Mouse (Mus musculus) small intestine, adult 2 months (tissue): Measurements from ENCODE around the gene Gpr18. TPM values are rescaled to one million over a fixed set of nuclear protein-coding genes. Genes with fewer than 3 reads are reported as not detected.
A peak's percentile ranks its signal among the peaks of the same experiment; 100 is the strongest.

Experiments used
- H3K27ac ChIP-seq: fragments of 200-500 bp; 2 replicates; pipeline ENCODE4 v1.5.1; 2012; ENCODE audit warnings: low read depth, low read length, control low read depth, inconsistent platforms; ENCODE audit not compliant: insufficient read depth
- H3K27me3 ChIP-seq: fragments of 200-500 bp; 2 replicates; pipeline ENCODE4 v1.6.1; 2012; ENCODE audit warnings: mild to moderate bottlenecking, moderate library complexity, low read length, inconsistent platforms; ENCODE audit not compliant: control insufficient read depth, insufficient read depth
- H3K36me3 ChIP-seq: fragments of 200-500 bp; 2 replicates; pipeline ENCODE4 v1.6.1; 2012; ENCODE audit warnings: mild to moderate bottlenecking, low read length, control low read depth, inconsistent platforms; ENCODE audit not compliant: control insufficient read depth, insufficient read depth
- H3K4me1 ChIP-seq: fragments of 200-500 bp; 2 replicates; pipeline ENCODE4 v1.6.1; 2012; ENCODE audit warnings: low read length, inconsistent platforms, mixed read lengths; ENCODE audit not compliant: control insufficient read depth, insufficient read depth, insufficient read length
- H3K4me3 ChIP-seq: fragments of 200-500 bp; 2 replicates; pipeline ENCODE4 v1.5.1; 2012; ENCODE audit warnings: low read depth, mild to moderate bottlenecking, control low read depth, inconsistent platforms, low read length, moderate library complexity
- CTCF ChIP-seq: fragments of 200-500 bp; IDR thresholded peaks from 2 replicates; pipeline ENCODE4 v1.5.1; 2012; ENCODE audit warnings: low read depth, mild to moderate bottlenecking, control low read depth, inconsistent platforms, low read length, moderate library complexity, mixed read lengths; ENCODE audit not compliant: insufficient replicate concordance, insufficient read length; ENCODE audit errors: extremely low read depth
- POLR2A ChIP-seq: fragments of 200-500 bp; IDR thresholded peaks from 2 replicates; pipeline ENCODE4 v1.6.1; 2012; ENCODE audit warnings: low read depth, mild to moderate bottlenecking, control low read depth, inconsistent platforms, low read length, moderate library complexity
- WGBS: fragments of 180-500 bp; shearing (Covaris S2); methylation state at CpG from one replicate; pipeline ENCODE4 v1.1.7; 2018; 5-methylcytosine and 5-hydroxymethylcytosine counted together
- polyA plus RNA-seq: library from polyadenylated mRNA; depleted of rRNA; stranded (reverse); fragments of >200 nt; gene quantifications from 2 replicates; pipeline ENCODE4 v1.2.3, GENCODE M21; 2012

Gpr18 gene
- polyA plus RNA-seq, 1 experiment: 7.5 TPM

DNA sequence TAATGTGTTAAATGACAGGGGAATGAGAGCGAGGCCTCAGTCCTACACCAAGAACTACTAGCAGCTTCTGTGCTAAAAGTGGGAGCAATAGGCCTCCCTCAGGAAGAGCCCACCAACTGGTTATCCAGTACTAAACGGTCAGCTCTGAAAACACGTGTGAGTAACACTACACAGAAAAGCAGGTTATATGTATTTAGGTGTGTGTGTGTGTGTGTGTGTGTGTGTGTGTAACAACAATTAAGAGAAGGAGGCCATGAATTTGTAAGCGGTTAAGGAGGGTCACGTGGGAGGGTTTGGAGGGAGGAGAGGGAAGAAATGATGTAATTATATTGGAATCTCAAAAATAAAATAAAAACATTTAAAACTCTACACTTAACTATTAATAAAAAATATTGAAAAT is 438 bp downstream of the Gpr18 start:
- H3K27ac ChIP-seq: no peak overlapping the region
- TF ChIP-seq POLR2A (no peak), CTCF (no peak)
- peaks cover 16% of the 10 kb centered on the region; the same call in 1 of the 2 replicates for H3K36me3 ChIP-seq
- 83% methylated on average over 5 of the region's 5 CpGs for WGBS
- no peak overlapping the region for H3K4me3 ChIP-seq
- H3K4me1 ChIP-seq: peaks cover 4% of the 10 kb centered on the region
- no peaks in the 10 kb centered on the region for H3K27me3 ChIP-seq

DNA sequence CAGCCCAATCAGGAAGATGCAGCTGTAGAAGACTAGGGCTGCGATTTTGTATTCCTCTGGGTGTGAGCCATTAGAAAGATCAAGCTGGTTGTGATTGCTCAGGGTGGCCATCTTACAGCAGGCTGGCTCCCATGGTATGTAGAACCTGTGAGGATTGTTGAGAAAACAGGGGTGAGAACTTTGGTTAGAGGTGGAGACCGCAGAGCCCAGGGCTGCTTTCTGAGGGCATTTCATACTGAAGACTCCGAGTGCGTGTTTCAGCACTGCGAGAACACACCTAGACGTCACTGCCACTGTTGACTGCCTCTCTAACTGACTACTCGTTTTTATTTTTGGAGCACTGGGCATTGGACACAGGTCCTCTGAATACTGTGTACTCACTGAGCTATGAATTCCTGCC is 3.1 kb downstream of the Gpr18 start:
- peaks cover 31% of the 10 kb centered on the region for H3K36me3 ChIP-seq
- no peaks in the 10 kb centered on the region for H3K27me3 ChIP-seq
- 87% methylated on average over 7 of the region's 7 CpGs for WGBS
- no peak overlapping the region for H3K27ac ChIP-seq
- peaks cover 4% of the 10 kb centered on the region for H3K4me1 ChIP-seq
- H3K4me3 ChIP-seq: no peak overlapping the region
- TF ChIP-seq POLR2A: no peak
- TF ChIP-seq CTCF: no peak

DNA sequence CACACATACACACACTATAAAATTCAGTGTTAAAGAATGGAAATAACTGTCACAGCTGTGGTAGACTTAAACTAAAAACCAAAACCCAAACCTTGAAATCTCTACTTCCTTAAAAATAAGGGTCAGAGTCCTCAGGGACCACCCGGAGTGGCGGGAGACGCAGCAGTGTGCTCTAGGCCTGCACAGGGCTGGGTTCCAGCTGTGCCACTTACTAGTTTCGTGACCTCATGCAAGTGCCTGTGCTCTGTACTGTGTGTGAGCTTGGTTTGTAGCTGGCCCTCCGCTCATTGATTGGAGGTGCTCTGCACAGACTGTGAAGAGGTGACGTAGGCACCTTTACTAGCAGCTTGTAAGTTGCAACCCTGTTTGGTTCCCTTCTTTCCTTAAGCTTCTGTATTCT is 5.7 kb downstream of the Gpr18 start:
- Histone ChIP-seq H3K27me3 (no peaks in the 10 kb centered on the region), H3K4me1 (no peaks in the 10 kb centered on the region), H3K36me3 (peaks cover 39% of the 10 kb centered on the region), H3K27ac (no peak overlapping the region), H3K4me3 (no peak overlapping the region)
- no peak for TF ChIP-seq CTCF
- no peak for TF ChIP-seq POLR2A
- WGBS: 91% methylated on average over 6 of the region's 6 CpGs

DNA sequence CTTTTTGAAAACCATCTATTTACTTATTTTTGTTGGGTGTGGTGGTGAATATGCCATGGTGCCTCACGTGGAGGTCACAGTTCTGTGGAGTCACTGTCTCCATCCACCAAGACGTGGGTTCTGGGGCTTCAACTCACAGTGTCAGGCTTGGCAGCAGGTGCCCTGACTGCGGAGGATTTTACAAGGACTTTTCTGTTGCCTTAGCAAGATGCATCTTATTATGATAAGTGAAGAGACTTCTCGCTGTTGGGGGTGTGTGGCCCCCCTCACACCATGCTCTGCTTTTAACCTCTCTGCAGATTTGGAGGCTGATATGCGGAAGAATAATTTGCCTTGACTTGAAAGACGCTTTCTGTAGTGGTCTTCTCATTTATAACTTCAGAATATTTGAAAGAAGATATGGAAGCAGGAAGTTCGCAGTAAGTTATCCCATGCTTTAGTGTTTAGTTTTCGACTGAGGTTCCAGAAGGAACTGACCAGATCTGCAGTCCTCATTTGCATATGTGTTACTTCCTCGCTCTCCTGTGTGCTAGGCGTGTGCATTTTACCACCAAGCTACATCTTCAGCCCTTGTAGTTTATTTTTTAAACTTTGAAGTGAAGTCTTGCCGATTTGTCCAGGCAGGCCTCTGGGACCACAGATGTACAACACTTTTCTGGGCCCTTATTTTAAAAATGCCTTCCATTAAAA is 8.4 kb downstream of the Gpr18 start:
- H3K27ac ChIP-seq: no peak overlapping the region
- WGBS: 84% methylated on average over 11 of the region's 11 CpGs

DNA sequence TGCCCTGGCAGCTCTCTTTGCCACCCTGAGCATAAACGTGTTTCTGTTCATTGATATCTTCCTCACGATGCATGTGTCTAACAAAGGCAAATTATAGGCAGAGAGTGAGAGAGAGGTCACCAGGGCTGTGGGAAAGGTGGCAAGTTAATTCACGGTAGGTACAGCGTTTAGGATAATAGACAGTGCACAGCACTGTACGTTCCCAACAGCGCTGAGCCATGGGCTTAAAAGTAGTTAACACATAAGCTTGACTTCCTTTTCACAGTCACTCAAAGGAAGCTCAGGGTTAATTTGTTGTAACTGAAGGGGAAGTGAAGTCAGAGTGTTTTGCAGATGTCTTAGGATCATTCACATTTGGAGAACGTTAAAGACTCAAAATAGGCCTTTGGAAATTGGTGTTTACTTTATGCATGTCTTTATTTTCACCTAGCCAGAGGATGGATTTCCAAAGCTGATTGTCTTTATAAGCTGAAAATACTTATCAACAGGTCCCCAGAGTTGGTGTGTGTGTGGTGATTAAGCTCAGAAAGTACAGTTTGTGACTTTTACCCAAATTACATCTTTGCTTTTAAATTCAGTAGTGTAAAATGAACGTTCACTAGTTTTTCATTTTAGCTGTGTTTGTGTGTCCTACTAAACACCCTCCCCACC is 9.1 kb downstream of the Gpr18 start:
- 71% methylated on average over 8 of the region's 8 CpGs for WGBS
- H3K4me1 ChIP-seq: peaks cover 5% of the 10 kb centered on the region; the same call in 1 of the 2 replicates
- H3K4me3 ChIP-seq: no peak overlapping the region
- H3K36me3 ChIP-seq: peaks cover 29% of the 10 kb centered on the region
- TF ChIP-seq POLR2A (no peak), CTCF (no peak)
- H3K27me3 ChIP-seq: no peaks in the 10 kb centered on the region
- peak overlapping the region; percentile 15; the same call in 1 of the 2 replicates for H3K27ac ChIP-seq

More for the DNA sequence above, 8.4 kb downstream of the Gpr18 start:
- TF ChIP-seq CTCF: no peak
- TF ChIP-seq POLR2A: no peak
- Histone ChIP-seq H3K27me3 (no peaks in the 10 kb centered on the region), H3K36me3 (peaks cover 35% of the 10 kb centered on the region), H3K4me3 (no peak overlapping the region), H3K4me1 (peaks cover 5% of the 10 kb centered on the region; the same call in 1 of the 2 replicates)

DNA sequence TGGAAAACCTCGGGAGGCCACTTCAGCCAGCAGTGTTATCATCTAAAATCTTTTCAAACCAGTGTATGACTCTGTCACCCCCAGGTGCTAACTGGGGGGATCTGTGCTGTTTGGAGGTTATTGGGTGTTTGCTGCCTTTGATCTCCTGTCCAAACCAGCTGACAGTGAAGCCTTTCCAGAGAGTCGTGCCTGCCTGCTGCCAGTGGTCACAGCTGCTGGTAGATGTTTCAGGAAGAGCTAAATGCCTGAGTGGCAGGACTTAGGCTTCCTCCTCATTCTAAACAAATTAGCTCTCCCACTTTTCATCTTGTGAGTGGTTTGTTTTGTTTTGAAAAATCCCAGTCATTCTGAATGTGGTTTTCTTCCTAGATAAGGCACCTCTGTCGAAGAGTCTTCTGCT is 10.8 kb downstream of the Gpr18 start:
- no peaks in the 10 kb centered on the region for H3K27me3 ChIP-seq
- 28% methylated on average over 3 of the region's 3 CpGs for WGBS
- H3K27ac ChIP-seq: no peak overlapping the region
- no peak for TF ChIP-seq POLR2A
- TF ChIP-seq CTCF: no peak
- peaks cover 21% of the 10 kb centered on the region for H3K36me3 ChIP-seq
- peaks cover 5% of the 10 kb centered on the region; the same call in 1 of the 2 replicates for H3K4me1 ChIP-seq
- no peak overlapping the region for H3K4me3 ChIP-seq

DNA sequence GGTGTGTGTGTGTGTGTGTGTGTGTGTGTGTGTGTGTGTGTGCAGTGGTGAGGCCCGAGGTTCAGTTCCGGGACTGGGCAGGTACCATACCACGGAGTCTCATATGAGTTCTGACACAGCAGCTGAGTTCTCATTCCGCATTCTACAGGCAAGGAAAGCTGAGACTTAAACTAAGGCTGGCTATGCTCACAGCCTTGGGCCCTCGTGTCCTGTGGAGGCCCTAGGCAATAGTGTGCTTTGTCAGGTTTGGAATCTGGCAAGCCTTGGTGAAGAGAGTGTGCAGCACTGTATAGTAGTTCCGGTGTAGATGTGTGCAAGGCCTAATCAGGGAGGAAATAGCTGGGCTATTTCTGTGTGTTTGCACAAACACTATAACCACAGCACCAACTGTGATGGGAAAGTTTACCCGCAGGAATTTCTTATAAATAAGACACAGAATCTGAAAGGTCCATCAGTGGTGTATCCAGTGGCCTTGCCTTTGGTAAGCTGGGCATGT is 12.2 kb downstream of the Gpr18 start:
- H3K27ac ChIP-seq: peak overlapping the region; percentile 8; the same call in 1 of the 2 replicates
- H3K4me3 ChIP-seq: no peak overlapping the region
- TF ChIP-seq CTCF (no peak), POLR2A (no peak)
- no peaks in the 10 kb centered on the region for H3K27me3 ChIP-seq
- H3K36me3 ChIP-seq: peaks cover 14% of the 10 kb centered on the region
- peaks cover 5% of the 10 kb centered on the region; the same call in 1 of the 2 replicates for H3K4me1 ChIP-seq
- 75% methylated on average over 7 of the region's 7 CpGs for WGBS
